Mouse (Mus musculus): Measurements from ENCODE around the gene Yipf2.
"Not testable (repeated sequence)": the region's sequence is repeated elsewhere in the genome, so short reads cannot be mapped to it uniquely, and the experiment has no call there.

Yipf2 gene

DNA sequence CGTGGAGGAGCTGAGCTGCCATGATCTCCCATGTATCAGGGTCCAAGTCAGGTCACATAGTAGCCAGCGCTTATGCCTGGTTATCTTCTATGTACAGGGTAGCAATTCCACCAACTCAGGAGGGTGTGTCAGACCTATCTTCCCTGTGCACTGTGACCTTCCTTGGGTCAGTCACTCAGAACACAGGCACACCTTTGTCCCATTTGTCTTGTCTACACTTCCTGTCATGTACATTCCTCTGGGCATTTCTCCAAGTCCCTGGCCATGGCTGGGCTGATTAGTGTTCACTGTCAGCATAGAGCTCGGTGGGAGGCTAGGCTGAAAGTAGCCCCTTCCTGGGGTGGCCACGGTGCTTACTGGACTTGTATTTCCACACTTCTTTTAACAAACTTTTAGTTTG lies 34.3 kb downstream of the Yipf2 start:
- peak; percentile 52 for DNase-seq (ENCODE audit: low read depth, low spot score)

- peak; percentile 84 for DNase-seq (ENCODE audit: low read depth, low spot score)
Observed at GRCm38 (mm10) chr9:21557556-21557955, 35.1 kb downstream of the Yipf2 start.

GRCm38 (mm10) chr9:21556996-21557395 lies 35.6 kb downstream of the Yipf2 start:
- DNase-seq (ENCODE audit: low read depth, low spot score) = no peak

DNA sequence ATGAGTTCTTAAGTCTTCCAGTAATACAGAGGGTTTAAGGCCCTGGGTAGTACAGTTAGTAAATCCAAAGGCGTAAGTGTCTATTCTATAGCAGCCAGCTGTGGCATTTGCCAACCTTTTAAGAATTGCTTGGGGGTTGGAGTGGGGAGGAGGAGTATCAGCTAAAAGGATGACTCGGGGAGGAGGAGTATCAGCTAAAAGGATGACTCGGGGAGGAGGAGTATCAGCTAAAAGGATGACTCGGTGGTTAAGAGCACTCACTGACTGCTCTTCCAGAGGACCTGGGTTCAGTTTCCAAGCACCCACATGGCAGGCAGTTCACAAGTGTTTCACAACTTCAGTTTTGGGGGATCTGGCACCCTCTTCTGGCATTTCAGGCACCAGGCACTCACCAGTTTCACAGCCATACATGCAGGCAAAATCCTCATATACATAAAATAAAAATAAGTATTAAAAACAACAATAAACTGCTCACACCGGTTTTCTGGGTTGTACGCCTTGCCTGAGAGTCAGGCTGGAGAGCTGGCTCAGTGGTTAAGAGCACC lies 37.4 kb downstream of the Yipf2 start:
- DNase-seq (ENCODE audit: low read depth, low spot score) = peak; percentile 41

DNA sequence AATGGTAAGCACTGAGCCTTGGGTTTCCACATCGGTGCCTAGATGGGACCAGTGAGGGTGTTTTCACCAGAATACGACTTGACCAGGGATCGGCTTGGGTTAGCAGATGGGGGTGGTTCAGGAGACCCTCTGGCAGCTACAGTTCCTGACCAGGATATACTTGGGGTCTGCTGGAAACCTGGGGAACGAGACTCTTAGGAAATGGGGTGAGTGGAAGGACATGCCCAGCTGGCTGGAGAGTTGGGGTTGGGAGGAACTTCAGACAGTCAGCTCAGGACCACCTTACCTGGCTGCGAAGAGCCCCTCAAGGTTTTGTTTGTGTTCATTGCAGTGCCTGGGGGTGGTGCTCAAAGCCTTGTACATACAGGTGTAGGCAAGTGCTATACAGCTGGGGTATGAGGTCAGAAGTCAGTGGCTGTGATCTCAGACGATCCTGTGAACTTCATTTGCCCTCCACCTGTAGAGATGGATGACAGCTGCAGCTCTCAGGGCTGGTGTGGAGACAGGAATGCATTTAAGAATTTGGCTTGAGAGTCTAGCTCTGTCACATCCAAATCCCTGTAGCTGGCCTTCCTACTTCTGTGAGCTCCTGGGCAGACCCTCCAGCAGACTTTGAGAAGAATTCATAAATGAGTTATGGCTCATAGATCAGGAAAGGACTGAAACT lies 38.9 kb downstream of the Yipf2 start:
- no peak for DNase-seq (ENCODE audit: low read depth, low spot score)

DNA sequence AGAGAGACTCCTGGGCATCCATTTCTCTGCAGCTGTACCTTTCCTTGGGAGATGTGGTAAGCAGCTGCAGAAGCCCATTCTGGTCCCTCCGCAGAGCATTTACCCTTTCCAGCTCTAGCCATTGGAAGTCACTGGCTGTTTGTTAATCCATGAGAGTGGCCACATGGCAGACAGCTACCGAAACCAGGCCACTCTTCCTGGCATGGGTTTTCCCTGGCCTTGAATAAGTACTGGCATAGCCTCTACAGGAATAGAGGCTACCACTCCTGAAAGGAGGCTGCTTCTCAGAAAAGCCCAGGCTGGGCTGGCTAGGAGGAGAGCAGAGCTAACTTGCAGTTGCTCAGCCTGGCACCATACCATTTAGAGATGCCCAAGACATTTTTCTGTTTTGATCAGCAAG lies 41.6 kb downstream of the Yipf2 start:
- DNase-seq (ENCODE audit: low read depth, low spot score) = no peak

- DNase-seq (ENCODE audit: low read depth, low spot score) = peak; percentile 78
Observed at GRCm38 (mm10) chr9:21547075-21547941, 45.3 kb downstream of the Yipf2 start.

DNA sequence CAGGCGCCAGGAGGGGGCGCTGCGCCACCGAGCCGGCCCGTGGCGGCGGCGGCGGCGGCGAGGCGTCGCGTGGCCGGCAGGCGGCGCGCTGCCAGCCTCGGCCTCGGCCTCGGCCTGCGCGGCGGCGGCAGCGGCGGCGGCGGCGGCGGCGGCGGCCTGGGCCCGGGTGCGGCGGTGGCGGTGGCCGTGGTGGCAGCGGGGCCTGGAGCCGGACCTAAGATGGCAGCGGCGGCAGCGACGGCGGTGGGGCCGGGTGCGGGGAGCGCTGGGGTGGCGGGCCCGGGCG lies 45.9 kb downstream of the Yipf2 start, which contains the start of gene Carm1:
Carm1 (plus strand) TSS at position 106 of the 286 bp plus-strand sequence.
- no peak for DNase-seq (ENCODE audit: low read depth, low spot score)

DNA sequence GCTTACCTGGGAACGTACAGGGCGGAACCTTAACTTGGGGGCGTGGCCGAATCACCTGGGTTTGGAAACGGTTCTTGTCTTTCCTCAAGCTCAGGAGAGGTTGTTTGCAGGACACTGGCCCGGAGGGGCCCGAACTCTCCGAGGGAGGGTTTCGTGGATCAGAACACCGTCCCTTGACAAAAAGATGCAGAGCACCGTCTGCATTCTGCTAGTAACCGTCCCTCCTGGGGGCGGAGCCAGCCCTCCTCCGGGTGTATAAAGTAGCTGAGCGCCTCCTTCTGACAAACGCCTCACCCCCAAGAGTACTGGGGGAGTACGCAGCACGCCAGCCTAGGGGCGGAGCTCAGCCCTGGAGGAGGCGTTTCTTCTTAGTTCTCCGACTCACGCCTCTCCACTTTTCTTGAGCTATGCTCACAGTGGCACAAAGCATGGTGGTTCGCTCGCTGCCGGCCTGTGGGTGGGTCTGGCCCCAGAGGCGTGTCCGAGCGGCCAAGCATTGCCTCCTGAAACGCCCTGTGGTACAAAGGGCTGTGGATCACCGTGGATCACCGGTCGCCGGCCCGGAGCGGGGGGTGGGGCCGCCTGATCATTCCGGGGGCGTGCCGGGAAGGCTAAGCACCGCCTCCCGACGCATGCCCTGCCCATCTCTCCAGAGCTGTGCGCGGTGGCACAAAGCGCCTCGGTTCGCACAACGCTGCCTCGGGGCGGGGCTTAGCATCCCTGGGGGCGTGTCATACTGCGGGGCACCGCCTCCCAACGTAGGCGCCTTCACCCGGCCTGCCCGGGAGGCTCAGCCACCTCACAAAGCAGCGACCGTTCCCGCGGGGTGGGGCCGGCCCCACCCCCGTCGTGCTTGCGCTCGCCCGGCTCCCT lies 46.5 kb downstream of the Yipf2 start:
- DNase-seq (ENCODE audit: low read depth, low spot score) = peak; percentile 99

- peak; percentile 98 for DNase-seq (ENCODE audit: low read depth, low spot score)
Observed at GRCm38 (mm10) chr9:21545351-21545915, 47.2 kb downstream of the Yipf2 start.

- DNase-seq (ENCODE audit: low read depth, low spot score) = not testable (repeated sequence)
Observed at GRCm38 (mm10) chr9:21542001-21542400, 50.6 kb downstream of the Yipf2 start.

- DNase-seq (ENCODE audit: low read depth, low spot score) = no peak
Observed at GRCm38 (mm10) chr9:21539981-21540753, 52.5 kb downstream of the Yipf2 start.

All from R1 (cell line).